Mouse (Mus musculus) spleen, postnatal 14 days (tissue): ENCODE measurements around the gene Il17ra.
A peak's percentile ranks its signal among the peaks of the same experiment; 100 is the strongest.

Source experiments
- DNase-seq, 2 experiments: peaks; one replicate each; pipeline ENCODE4 v3.0.0; 2021 to 2022; ENCODE audit warnings: low spot score in 2 of 2

Il17ra gene

GRCm38 (mm10) chr6:120508645-120509044 is 45.6 kb downstream of the Il17ra start:
- DNase-seq = no peak

GRCm38 (mm10) chr6:120509975-120510374 is 46.9 kb downstream of the Il17ra start:
- DNase-seq = no peak

GRCm38 (mm10) chr6:120510425-120510824 is 47.4 kb downstream of the Il17ra start:
- DNase-seq = no peak

- DNase-seq = no peak
Measured at GRCm38 (mm10) chr6:120511212-120511611, 48.2 kb downstream of the Il17ra start.

- no peak for DNase-seq
Measured at GRCm38 (mm10) chr6:120516422-120516821, 53.4 kb downstream of the Il17ra start.

GRCm38 (mm10) chr6:120516879-120517278 is 53.8 kb downstream of the Il17ra start:
- no peak for DNase-seq

GRCm38 (mm10) chr6:120517311-120517710 is 54.3 kb downstream of the Il17ra start:
- no peak for DNase-seq

GRCm38 (mm10) chr6:120519647-120520046 is 56.6 kb downstream of the Il17ra start:
- no peak for DNase-seq

GRCm38 (mm10) chr6:120524796-120525195 is 61.7 kb downstream of the Il17ra start:
- no peak for DNase-seq

- DNase-seq = no peak
Measured at GRCm38 (mm10) chr6:120529123-120529522, 66.1 kb downstream of the Il17ra start.

GRCm38 (mm10) chr6:120531020-120531965 is 68.2 kb downstream of the Il17ra start, which contains the start of gene Hdhd5:
Gene Hdhd5 (minus strand): TSS chr6:120531319.
- peak; percentile 77 to 85 for DNase-seq

GRCm38 (mm10) chr6:120532594-120532993 is 69.5 kb downstream of the Il17ra start:
- no peak for DNase-seq

- no peak for DNase-seq
Measured at GRCm38 (mm10) chr6:120536337-120536736, 73.3 kb downstream of the Il17ra start.
